Mouse (Mus musculus) stomach, postnatal 0 days (tissue): ENCODE measurements around the gene Plb1. TPM values are rescaled to one million over a fixed set of nuclear protein-coding genes. Genes with fewer than 3 reads are reported as not detected.
A peak's percentile ranks its signal among the peaks of the same experiment; 100 is the strongest.

Experiments used
- ATAC-seq: fragments of 200-750 bp; cut with Nextera tagmentation; 2 replicates; pipeline ENCODE4 v1.8.0; 2017; ENCODE audit not compliant: low FRiP score, low TSS enrichment
- DNase-seq: peaks from one replicate; pipeline ENCODE4 v3.0.0-alpha.2; 2016; ENCODE audit warnings: low spot score
- H3K27ac ChIP-seq: fragments of 300-500 bp; sonication (generic); replicated peaks from 2 replicates; pipeline ENCODE4 v1.5.1; 2014; ENCODE audit warnings: mild to moderate bottlenecking, control low read depth
- H3K27me3 ChIP-seq: fragments of 300-500 bp; sonication (generic); 2 replicates; pipeline ENCODE4 v1.6.1; 2014; ENCODE audit warnings: low read length; ENCODE audit not compliant: control insufficient read depth, insufficient read depth
- H3K36me3 ChIP-seq: fragments of 300-500 bp; sonication (generic); 2 replicates; pipeline ENCODE4 v1.6.1; 2014; ENCODE audit warnings: low read length, mixed read lengths; ENCODE audit not compliant: control insufficient read depth, insufficient read depth
- H3K4me1 ChIP-seq: fragments of 300-500 bp; sonication (generic); replicated peaks from 2 replicates; pipeline ENCODE4 v1.6.1; 2014; ENCODE audit warnings: antibody characterized with exemption; ENCODE audit not compliant: control insufficient read depth, insufficient read depth
- H3K4me2 ChIP-seq: fragments of 300-500 bp; sonication (generic); replicated peaks from 2 replicates; pipeline ENCODE4 v1.6.1; 2014; ENCODE audit warnings: low read depth, mild to moderate bottlenecking, control low read depth, moderate library complexity
- H3K4me3 ChIP-seq: fragments of 300-500 bp; sonication (generic); 2 replicates; pipeline ENCODE4 v1.5.1; 2014; ENCODE audit warnings: low read depth, low read length, control low read depth
- H3K9ac ChIP-seq: fragments of 300-500 bp; sonication (generic); 2 replicates; pipeline ENCODE4 v1.6.1; 2014; ENCODE audit warnings: mild to moderate bottlenecking, low read length, control low read depth, mixed read lengths
- H3K9me3 ChIP-seq: fragments of 300-500 bp; sonication (generic); 2 replicates; pipeline ENCODE4 v1.6.1; 2016; ENCODE audit warnings: low read length; ENCODE audit not compliant: control insufficient read depth
- CTCF ChIP-seq: IDR thresholded peaks from 2 replicates; pipeline ENCODE4 v1.5.1; 2016; ENCODE audit warnings: antibody characterized with exemption, low read depth, mild to moderate bottlenecking, moderate library complexity
- EP300 ChIP-seq: optimal IDR thresholded peaks from 2 replicates; pipeline ENCODE3; 2016; ENCODE audit warnings: antibody characterized with exemption
- WGBS: fragments of 180-500 bp; shearing (Covaris S2); extraction: QIAGEN DNeasy Blood & Tissue Kit; methylation state at CpG from one replicate; pipeline ENCODE4 v1.1.7; 2014; 5-methylcytosine and 5-hydroxymethylcytosine counted together
- polyA plus RNA-seq: library from polyadenylated mRNA; unstranded; fragments of >200 nt; fragmentation: Nextera tagmentation; extraction: Ambion mirVana; gene quantifications from 2 replicates; pipeline ENCODE4 v1.2.1, GENCODE M21; 2015

Plb1 gene
- polyA plus RNA-seq, 1 experiment from 2014 or later: 14.1 TPM

DNA sequence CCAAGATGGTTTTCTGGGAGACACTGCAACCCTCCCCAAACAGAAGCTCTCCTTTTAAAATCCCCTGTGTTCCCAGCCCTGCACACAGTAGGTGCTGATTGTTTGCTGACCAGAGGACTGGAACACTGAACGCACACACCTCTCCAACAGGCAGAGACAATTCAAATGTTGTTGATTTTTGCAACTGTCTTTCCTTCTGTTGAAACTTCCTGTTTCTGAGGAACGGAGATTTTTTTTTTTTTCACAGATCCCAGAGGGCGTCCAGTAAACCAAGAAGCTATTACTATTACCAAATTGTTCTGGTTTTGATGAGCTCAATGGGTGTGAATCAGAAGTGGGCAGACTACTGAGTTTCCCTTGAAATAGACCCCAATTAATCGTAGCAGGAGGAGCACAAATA lies 38.3 kb upstream of the Plb1 start:
- Histone ChIP-seq H3K27me3 (no peaks in the 10 kb centered on the region), H3K9ac (no peak overlapping the region), H3K9me3 (no peaks in the 10 kb centered on the region), H3K4me3 (no peak overlapping the region), H3K36me3 (no peaks in the 10 kb centered on the region), H3K4me2 (no peak overlapping the region), H3K27ac (no peak overlapping the region), H3K4me1 (peaks cover 3% of the 10 kb centered on the region; the same call in 1 of the 2 replicates)
- WGBS: 63% methylated on average over 4 of the region's 4 CpGs
- ATAC-seq (no peak), DNase-seq (no peak)
- TF ChIP-seq CTCF (no peak), EP300 (no peak)

DNA sequence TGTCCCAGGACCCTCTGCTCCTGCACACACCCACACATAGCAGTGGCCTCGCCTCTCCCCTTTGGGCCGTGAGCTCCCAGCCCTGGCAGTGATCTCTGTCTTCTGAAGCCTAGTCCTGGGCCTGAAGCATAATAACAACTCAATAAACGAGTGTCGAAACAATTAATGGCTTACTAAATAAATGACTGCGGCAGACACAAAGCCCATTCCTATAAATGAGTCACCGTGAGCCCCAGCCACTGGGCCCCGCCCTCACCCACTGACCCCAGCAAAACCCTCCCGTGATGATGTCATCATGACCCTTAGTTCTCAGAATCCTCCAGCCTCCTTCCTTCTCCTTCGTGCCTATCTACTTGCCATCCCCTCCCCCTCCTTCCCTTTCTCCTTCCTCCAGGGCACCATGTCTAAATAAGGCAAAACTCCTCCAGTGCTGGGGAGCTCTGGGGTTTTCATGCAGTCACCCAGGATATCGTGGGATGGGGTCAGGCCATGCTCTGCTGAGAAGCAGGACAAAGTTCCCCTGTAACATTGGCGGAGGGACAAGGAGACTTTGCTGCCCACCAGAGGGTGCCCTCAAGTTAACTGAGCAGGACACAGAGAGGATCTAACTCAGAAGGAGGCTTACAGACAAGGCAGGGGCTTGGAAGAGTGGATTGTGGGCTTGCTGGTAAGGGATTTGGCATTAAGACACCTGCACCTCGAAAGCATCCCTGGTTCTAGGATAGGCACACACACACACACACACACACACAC lies 36.5 kb upstream of the Plb1 start:
- ATAC-seq (peak; percentile 46), DNase-seq (peak; percentile 61)
- Histone ChIP-seq H3K9me3 (no peaks in the 10 kb centered on the region), H3K4me3 (no peak overlapping the region), H3K4me2 (no peak overlapping the region), H3K36me3 (no peaks in the 10 kb centered on the region), H3K27me3 (no peaks in the 10 kb centered on the region), H3K4me1 (0 out of 2 replicates have a peak, but pooled peaks cover 3% of the 10 kb centered on the region), H3K9ac (no peak overlapping the region), H3K27ac (peak overlapping the region; percentile 70)
- TF ChIP-seq CTCF (peak; percentile 56), EP300 (no peak)
- WGBS: 39% methylated on average over 12 of the region's 12 CpGs

- Histone ChIP-seq H3K27me3 (no peaks in the 10 kb centered on the region), H3K4me3 (no peak overlapping the region), H3K9ac (no peak overlapping the region), H3K4me2 (no peak overlapping the region), H3K27ac (no peak overlapping the region), H3K4me1 (no peaks in the 10 kb centered on the region), H3K36me3 (no peaks in the 10 kb centered on the region), H3K9me3 (no peaks in the 10 kb centered on the region)
- ATAC-seq: peak; percentile 85
- 7% methylated on average over 4 of the region's 4 CpGs for whole genome bisulfite sequencing
- TF ChIP-seq CTCF: peak; percentile 98
- no peak for TF ChIP-seq EP300
- DNase-seq: peak; percentile 94
Measured at GRCm38 (mm10) chr5:32197698-32198097, 34.8 kb upstream of the Plb1 start.

DNA sequence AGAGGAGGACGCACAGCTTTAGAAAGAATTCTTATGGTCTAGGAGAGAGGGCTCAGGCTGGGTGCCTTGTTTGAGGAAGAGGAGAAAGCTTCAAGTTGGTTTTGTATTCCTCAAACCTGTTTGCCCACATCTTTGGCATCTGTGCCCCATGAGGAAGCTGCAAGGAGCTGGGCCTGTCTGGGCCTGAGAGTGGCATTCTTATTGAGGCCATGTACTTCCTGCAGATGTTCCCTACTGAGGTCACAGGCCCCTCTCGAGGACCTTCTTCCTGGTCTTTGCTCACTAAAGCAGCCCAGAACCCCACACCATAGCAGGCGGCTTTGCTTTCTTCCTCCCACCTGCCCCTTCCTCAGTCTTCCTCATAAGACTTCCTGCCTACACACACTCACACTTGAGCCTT lies 33.4 kb upstream of the Plb1 start:
- Histone ChIP-seq H3K36me3 (no peaks in the 10 kb centered on the region), H3K4me1 (no peaks in the 10 kb centered on the region), H3K4me3 (no peak overlapping the region), H3K4me2 (no peak overlapping the region), H3K9ac (no peak overlapping the region), H3K27me3 (no peaks in the 10 kb centered on the region), H3K27ac (peak overlapping the region; percentile 82), H3K9me3 (no peaks in the 10 kb centered on the region)
- no peak for ATAC-seq
- DNase-seq: no peak
- TF ChIP-seq CTCF (no peak), EP300 (no peak)
- WGBS: 45% methylated on average over 3 of the region's 3 CpGs

DNA sequence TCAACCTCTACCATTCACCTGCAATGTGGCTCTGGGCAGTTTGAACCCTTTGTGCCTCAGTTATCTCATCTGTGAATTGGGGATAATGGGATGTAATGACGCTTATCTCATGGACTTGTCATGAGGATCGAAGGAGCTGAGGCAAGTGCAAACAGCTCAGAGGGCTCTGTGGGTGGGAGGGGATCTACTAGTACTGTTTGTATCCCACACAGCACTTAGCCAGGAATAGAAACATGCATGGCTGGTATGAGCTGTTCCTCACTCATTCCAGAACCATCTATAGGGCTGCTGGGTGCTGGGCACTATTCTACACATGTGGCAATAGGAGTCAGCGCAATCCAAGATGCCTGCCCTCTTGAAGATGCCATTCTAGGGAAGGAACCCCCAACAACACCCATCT lies 32.9 kb upstream of the Plb1 start:
- no peaks in the 10 kb centered on the region for H3K36me3 ChIP-seq
- TF ChIP-seq EP300 (no peak), CTCF (no peak)
- H3K9me3 ChIP-seq: no peaks in the 10 kb centered on the region
- peak overlapping the region; percentile 71 for H3K27ac ChIP-seq
- no peak overlapping the region for H3K9ac ChIP-seq
- ATAC-seq: no peak
- no peak overlapping the region for H3K4me2 ChIP-seq
- DNase-seq: no peak
- H3K4me1 ChIP-seq: no peaks in the 10 kb centered on the region
- WGBS: 77% methylated on average over 3 of the region's 3 CpGs
- H3K27me3 ChIP-seq: no peaks in the 10 kb centered on the region
- H3K4me3 ChIP-seq: no peak overlapping the region

DNA sequence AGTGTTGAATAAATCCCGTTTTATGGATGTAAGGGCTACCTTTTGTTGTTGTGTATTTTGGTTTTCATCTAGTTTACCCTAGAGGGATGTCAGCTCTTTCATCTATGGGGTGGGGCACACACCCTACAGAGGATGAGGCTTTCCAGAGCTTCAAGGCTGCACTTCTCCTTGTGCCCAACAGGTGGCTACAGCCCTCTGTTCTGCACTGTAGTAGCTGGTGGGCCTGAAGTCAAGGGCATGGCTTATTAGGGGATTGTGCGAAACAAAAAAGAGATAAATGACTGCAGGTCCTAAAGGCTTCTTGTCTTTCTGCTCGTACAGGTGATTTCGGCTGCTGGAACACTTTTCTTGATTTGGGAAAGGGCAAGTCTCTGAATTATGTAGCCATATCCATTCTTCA lies 27.9 kb upstream of the Plb1 start:
- Histone ChIP-seq H3K27me3 (no peaks in the 10 kb centered on the region), H3K9ac (no peak overlapping the region), H3K4me2 (no peak overlapping the region), H3K36me3 (no peaks in the 10 kb centered on the region), H3K4me3 (no peak overlapping the region), H3K9me3 (no peaks in the 10 kb centered on the region), H3K27ac (no peak overlapping the region), H3K4me1 (no peaks in the 10 kb centered on the region)
- WGBS: 66% methylated on average over 4 of the region's 4 CpGs
- DNase-seq: no peak
- ATAC-seq: no peak
- TF ChIP-seq EP300 (no peak), CTCF (peak; percentile 74)
